Mouse (Mus musculus) brain, adult 2 months (tissue): Measurements from ENCODE around the gene Folh1.
A peak's percentile ranks its signal among the peaks of the same experiment; 100 is the strongest.
"Not testable (repeated sequence)": the region's sequence is repeated elsewhere in the genome, so short reads cannot be mapped to it uniquely, and the experiment has no call there.

Experiments used
- DNase-seq: peaks from one replicate; pipeline ENCODE4 v3.0.0; 2011; ENCODE audit warnings: low read depth, low spot score

Gene Folh1

DNA sequence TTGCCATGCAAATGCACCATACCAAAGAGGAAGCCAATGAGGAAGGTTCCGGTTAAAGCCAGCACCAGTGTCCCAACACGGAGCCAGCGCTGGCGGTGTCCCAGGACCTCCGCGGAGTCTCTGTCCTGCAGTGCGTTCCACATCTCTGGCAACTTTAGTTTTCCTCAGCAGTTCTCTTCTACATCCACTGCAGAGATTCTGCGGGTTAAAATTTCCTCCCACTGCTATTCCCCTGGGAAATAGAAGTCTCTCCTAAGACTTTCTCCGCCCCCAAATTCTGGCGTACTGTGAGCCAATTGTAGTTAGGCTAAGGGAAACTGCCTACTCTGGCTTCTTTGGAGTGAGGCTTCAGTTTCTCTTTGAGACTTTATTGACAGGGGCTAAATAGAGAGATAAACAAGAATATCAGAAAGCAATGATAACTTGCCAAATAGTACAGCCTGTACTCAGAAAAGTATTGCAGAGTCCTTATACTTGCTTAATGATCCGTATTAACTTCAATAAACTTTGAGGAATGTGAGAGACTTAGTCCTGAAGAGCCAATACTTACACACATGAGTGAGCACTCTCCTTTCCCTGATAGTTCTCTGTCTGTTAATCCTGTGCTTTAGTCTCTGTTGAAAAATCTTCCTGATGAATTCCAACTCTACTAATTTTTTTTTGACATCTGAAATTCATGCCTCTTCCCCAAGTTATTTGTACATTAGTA lies at the start of gene Folh1:
Gene Folh1, minus strand, starts transcription at position 327 of the 709 bp plus-strand sequence.
- DNase-seq, result peak; percentile 30

- DNase-seq, result no peak
Measured at GRCm38 (mm10) chr7:86816466-86816865, 40.7 kb upstream of the Folh1 start.

DNA sequence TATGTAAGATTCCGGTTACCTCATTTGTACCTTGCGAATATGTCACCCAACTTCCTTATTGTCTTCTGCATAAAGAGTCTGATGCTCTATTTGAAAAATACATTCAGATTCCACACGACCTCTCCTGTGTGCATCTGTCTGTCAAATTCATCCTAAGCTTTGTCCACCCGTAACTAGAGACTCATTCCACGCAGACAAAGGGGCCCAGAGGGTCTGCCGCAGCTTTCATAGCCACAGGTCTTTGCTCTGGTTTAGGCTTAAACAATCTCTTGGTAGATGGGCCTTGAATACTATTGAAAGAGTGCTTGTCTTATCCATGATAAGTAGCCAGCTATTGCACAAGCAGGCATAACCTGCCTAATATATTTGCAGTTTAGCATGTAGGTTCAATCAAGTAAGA lies 40.0 kb upstream of the Folh1 start:
- not testable (repeated sequence) for DNase-seq

GRCm38 (mm10) chr7:86815241-86815640 lies 39.5 kb upstream of the Folh1 start:
- not testable (repeated sequence) for DNase-seq

GRCm38 (mm10) chr7:86794727-86795126 lies 19.0 kb upstream of the Folh1 start, which contains the start of gene Vmn2r77:
TSS of gene Vmn2r77 (plus strand) at chr7:86795027.
- DNase-seq, result no peak

DNA sequence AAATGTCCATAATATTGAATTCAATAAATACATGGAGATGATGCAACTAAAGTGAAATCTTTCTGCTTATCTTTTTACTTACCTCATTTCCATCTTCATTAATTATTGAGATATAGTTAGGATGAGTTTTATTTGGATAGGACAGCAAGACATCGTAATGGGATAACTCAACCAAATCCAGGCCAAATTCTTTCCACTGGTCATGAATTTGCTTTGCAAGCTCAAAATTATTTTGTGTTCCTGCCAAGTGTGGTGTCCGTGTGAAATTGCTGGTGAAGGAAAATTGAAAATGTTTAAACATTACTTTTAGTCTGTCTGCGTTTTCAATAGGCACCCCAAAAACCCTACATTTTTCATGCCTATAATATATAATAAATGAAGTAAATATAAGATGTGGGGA lies 4.1 kb downstream of the Folh1 start:
- DNase-seq, result no peak

DNA sequence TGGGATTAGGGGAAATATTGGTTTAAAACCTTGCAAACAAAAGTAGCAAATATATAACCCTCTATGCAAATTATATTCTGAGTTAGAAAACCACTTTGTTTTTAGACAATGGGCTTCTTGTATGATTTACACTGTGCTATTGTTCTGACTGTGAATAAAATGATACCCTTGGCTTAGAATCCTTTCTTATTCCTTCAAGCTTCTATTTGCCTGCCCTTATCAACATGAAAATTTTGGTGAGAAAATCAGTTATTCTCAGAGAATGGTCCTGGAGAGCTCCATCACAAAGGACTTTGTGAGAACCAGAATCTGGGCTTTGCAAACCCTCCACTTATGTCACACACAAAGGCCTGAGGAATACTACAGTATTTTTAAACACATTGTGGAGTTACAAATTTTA lies 11.1 kb downstream of the Folh1 start:
- DNase-seq, result peak; percentile 57

GRCm38 (mm10) chr7:86760751-86761150 lies 15.0 kb downstream of the Folh1 start:
- no peak for DNase-seq

GRCm38 (mm10) chr7:86725013-86725412 lies 50.7 kb downstream of the Folh1 start:
- peak; percentile 26 for DNase-seq

DNA sequence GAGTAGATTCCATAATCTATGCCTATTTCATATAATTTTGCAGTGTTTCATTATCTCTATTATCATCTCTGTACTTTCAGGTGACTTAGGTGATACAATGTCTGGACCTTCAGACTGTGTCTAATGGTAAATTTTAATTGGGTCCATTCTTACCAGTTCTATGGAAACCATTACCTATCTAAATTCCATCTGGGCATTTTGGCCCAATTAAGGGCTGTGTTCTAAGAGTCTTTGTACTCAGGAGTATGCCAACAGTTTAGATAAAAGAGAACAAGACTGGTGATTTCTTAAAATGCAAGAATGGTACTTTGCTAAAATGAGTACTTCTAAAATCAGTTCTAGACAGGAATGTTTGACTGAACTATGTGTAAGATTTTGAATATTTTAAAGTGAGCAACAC lies 87.7 kb downstream of the Folh1 start, which contains the start of gene Olfr292:
Gene Olfr292, plus strand, starts transcription at position 301 of the 400 bp plus-strand sequence.
- no peak for DNase-seq
